Mouse (Mus musculus): ENCODE results near the gene Timm8a2. TPM values are rescaled to one million over a fixed set of nuclear protein-coding genes. Genes with fewer than 3 reads are reported as not detected.

Gene Timm8a2
- polyA plus RNA-seq, 1 experiment from 2014 or later = not detected

- Histone ChIP-seq H3K4me1 (no peaks in the 10 kb centered on the region), H3K27ac (no peak overlapping the region), H3K27me3 (no peaks in the 10 kb centered on the region), H3K36me3 (no peaks in the 10 kb centered on the region), H3K4me2 (no peak overlapping the region), H3K9ac (no peak overlapping the region), H3K9me3 (no peaks in the 10 kb centered on the region), H3K4me3 (no peak overlapping the region)
- 18% methylated on average over 3 of the region's 3 CpGs for WGBS
- no peak for ATAC-seq (ENCODE audit: insufficient number of reproducible peaks, low FRiP score, low TSS enrichment, low read depth)
Measured at GRCm38 (mm10) chr14:122081308-122081707, 46.8 kb downstream of the Timm8a2 start.

DNA sequence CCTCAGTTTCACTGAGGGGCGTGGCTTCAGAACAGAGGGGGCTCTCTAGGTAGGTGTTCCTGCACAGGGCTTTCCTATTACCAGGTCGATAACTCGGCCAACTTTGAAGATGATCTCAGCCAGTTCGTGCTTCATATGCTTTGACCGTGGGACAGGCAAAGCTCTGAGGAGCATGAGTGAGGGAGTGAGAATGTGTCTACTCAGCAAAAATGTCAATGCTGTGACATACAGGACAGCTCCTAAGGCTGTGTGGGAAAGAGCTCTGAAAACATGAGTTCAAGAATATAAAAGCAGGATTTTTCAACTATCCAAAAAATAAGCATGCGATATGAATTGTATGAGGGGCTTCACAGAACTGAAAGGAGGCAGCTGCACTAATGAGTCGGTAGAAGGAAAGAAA, 49.0 kb downstream of the Timm8a2 start:
- Histone ChIP-seq H3K36me3 (no peaks in the 10 kb centered on the region), H3K9me3 (no peaks in the 10 kb centered on the region), H3K9ac (no peak overlapping the region), H3K27ac (no peak overlapping the region), H3K4me3 (no peak overlapping the region), H3K4me1 (no peaks in the 10 kb centered on the region), H3K27me3 (no peaks in the 10 kb centered on the region), H3K4me2 (no peak overlapping the region)
- no peak for ATAC-seq (ENCODE audit: insufficient number of reproducible peaks, low FRiP score, low TSS enrichment, low read depth)
- 83% methylated on average over 7 of the region's 7 CpGs for WGBS

DNA sequence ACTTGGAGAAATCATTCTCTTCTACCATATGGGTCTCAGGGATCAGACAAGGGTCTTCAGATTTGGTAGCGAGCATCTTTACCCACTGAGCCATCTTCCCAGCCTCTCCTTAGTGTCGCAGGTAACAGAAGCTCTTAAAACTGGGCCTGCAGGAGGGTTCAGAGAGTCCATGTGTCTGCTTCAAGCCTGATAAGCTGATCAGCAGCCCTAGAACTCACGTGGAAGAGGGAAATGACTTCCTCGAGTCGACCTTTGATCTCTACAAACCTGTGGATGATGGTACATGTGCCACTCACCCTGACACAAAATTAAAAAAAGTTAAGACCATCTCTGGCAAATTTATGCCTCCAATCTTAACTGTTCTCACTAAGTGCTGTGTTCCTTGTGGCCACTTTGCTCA, 53.5 kb downstream of the Timm8a2 start:
- 75% methylated on average over 5 of the region's 5 CpGs for WGBS

More for the DNA sequence above, 53.5 kb downstream of the Timm8a2 start:
- Histone ChIP-seq H3K36me3 (no peaks in the 10 kb centered on the region), H3K4me2 (no peak overlapping the region), H3K4me1 (no peaks in the 10 kb centered on the region), H3K9ac (no peak overlapping the region), H3K27me3 (no peaks in the 10 kb centered on the region), H3K27ac (no peak overlapping the region), H3K9me3 (no peaks in the 10 kb centered on the region), H3K4me3 (no peak overlapping the region)
- no peak for ATAC-seq (ENCODE audit: insufficient number of reproducible peaks, low FRiP score, low TSS enrichment, low read depth)

Other genes with a start within 250 kb of the Timm8a2 start
- 10.2 and 11.0 TPM in 2 replicates for gene Dock9, start 236.8 kb upstream of the Timm8a2 start, polyA plus RNA-seq (2015; fragmentation: Nextera tagmentation; extraction: Ambion mirVana)
- 65.2 and 69.5 TPM in 2 replicates for gene Ubac2, start 156.1 kb upstream of the Timm8a2 start, polyA plus RNA-seq (2015; fragmentation: Nextera tagmentation; extraction: Ambion mirVana)
- gene Gpr18, start 118.9 kb upstream of the Timm8a2 start, polyA plus RNA-seq (2015; fragmentation: Nextera tagmentation; extraction: Ambion mirVana) = 0.15 and 0.30 TPM in 2 replicates
- 3.9 and 5.0 TPM in 2 replicates for gene Gpr183, start 69.5 kb upstream of the Timm8a2 start, polyA plus RNA-seq (2015; fragmentation: Nextera tagmentation; extraction: Ambion mirVana)
- gene Tm9sf2, start 72.4 kb downstream of the Timm8a2 start, polyA plus RNA-seq (2015; fragmentation: Nextera tagmentation; extraction: Ambion mirVana) = 169 and 173 TPM in 2 replicates
- gene Clybl, start 147.0 kb downstream of the Timm8a2 start, polyA plus RNA-seq (2015; fragmentation: Nextera tagmentation; extraction: Ambion mirVana) = 19.0 and 25.6 TPM in 2 replicates

Measured in limb, embryonic 15.5 days (tissue).